In genomic region chr11:5862394-5863105, GRCm38 (mm10) we compare ENCODE assay signal across 7 mouse cellular contexts. TPM values are rescaled to one million over a fixed set of nuclear protein-coding genes. Genes with fewer than 3 reads are reported as not detected.
DNase-seq lines count a peak whose midpoint lies in the region; ATAC-seq lines count a peak whose summit lies in the region.

No protein-coding gene starts in this region.

- H3K4me1 ChIP-seq in heart, embryonic 14.5 days (ENCODE audit: control insufficient read depth in 2 of 2, insufficient read depth in 2 of 2, low read length in 2 of 2): peaks cover 17 to 24% of the 10 kb centered on the region in 2 experiments

- no peak for ATAC-seq in heart, embryonic 14.5 days (ENCODE audit: insufficient number of reproducible peaks, insufficient read depth, low FRiP score, low read depth)
- no peak for ATAC-seq in megakaryocyte, adult 5-6 weeks (ENCODE audit: poor library complexity, severe bottlenecking)

- peak; percentile 71 for DNase-seq in MN1 (ENCODE audit: low spot score)
- DNase-seq in adrenal gland, adult 18-20 months (ENCODE audit: low spot score in 2 of 2): peak; percentile 58 to 68
- peak; percentile 59 to 70 for DNase-seq in kidney, postnatal 4 days
- DNase-seq in neural tube, embryonic 10.5 days (ENCODE audit: extremely low spot score, low spot score): peak; percentile 51
- no peak for DNase-seq in cerebellum, adult 18-20 months

- H3K27ac ChIP-seq in heart, embryonic 14.5 days (replicated peaks in 1 of 2; ENCODE audit: control insufficient read depth in 1 of 2, insufficient read depth in 1 of 2, low read depth in 2 of 2, low read length in 2 of 2): no peak overlapping the region

- peak overlapping the region; percentile 70 for H3K9ac ChIP-seq in heart, embryonic 14.5 days (ENCODE audit: low read length)

- H3K4me3 ChIP-seq in heart, embryonic 14.5 days (ENCODE audit: control insufficient read depth in 1 of 2, insufficient read depth in 1 of 2, low read depth in 1 of 2, low read length in 2 of 2): peak overlapping the region; percentile 50 to 61

- H3K36me3 ChIP-seq in heart, embryonic 14.5 days (ENCODE audit: control insufficient read depth, insufficient read depth, low read length): peaks cover 1% of the 10 kb centered on the region; the same call in 1 of the 2 replicates

- peaks cover 3% of the 10 kb centered on the region; the same call in 1 of the 2 replicates for H3K9me3 ChIP-seq in heart, embryonic 14.5 days (ENCODE audit: control insufficient read depth, low read length)

- H3K4me2 ChIP-seq in heart, embryonic 14.5 days (ENCODE audit: low read length): peak overlapping the region; percentile 86

- WGBS in heart, embryonic 14.5 days: 13% methylated on average over 15 of the region's 15 CpGs

- H3K27me3 ChIP-seq in heart, embryonic 14.5 days (ENCODE audit: control insufficient read depth, insufficient read depth, low read length): 0 out of 2 replicates have a peak, but pooled peaks cover 5% of the 10 kb centered on the region

RNA-seq across cellular contexts. Expression of gene Aebp1, which starts 0.8 kb away (rescaled TPM):
- 100 to 1,000 TPM; 245 to 387 TPM for total RNA-seq in adrenal gland, adult 18-20 months (2021)
- 25.0 and 32.8 TPM in 2 replicates for polyA plus RNA-seq in heart, embryonic 14.5 days (2014; fragmentation: Nextera tagmentation; extraction: Ambion mirVana)
- total RNA-seq in megakaryocyte, adult 5-6 weeks (2015): not detected in 2 replicates
- total RNA-seq in megakaryocyte, adult 5-6 weeks (2017): 0.11 and 0.12 TPM in 2 replicates

RNA-seq across cellular contexts. Expression of gene Pold2, which starts 15.5 kb away (rescaled TPM):
- total RNA-seq in adrenal gland, adult 18-20 months (2021): 10 to 100 TPM; 34.1 to 44.6 TPM
- polyA plus RNA-seq in heart, embryonic 14.5 days (2014; fragmentation: Nextera tagmentation; extraction: Ambion mirVana): 77.0 and 86.2 TPM in 2 replicates
- total RNA-seq in megakaryocyte, adult 5-6 weeks (2015): 23.8 and 31.6 TPM in 2 replicates
- 19.0 and 29.3 TPM in 2 replicates for total RNA-seq in megakaryocyte, adult 5-6 weeks (2017)

RNA-seq across cellular contexts. Expression of gene Polm, which starts 24.7 kb away (rescaled TPM):
- 1 to 10 TPM; 4.9 to 5.3 TPM for total RNA-seq in adrenal gland, adult 18-20 months (2021)
- 5.6 and 7.0 TPM in 2 replicates for polyA plus RNA-seq in heart, embryonic 14.5 days (2014; fragmentation: Nextera tagmentation; extraction: Ambion mirVana)
- 10.4 and 10.7 TPM in 2 replicates for total RNA-seq in megakaryocyte, adult 5-6 weeks (2015)
- total RNA-seq in megakaryocyte, adult 5-6 weeks (2017): 6.0 and 8.8 TPM in 2 replicates

RNA-seq across cellular contexts. Expression of gene Myl7, which starts 36.0 kb away (rescaled TPM):
- total RNA-seq in adrenal gland, adult 18-20 months (2021): not detected
- 5,314 and 7,420 TPM in 2 replicates for polyA plus RNA-seq in heart, embryonic 14.5 days (2014; fragmentation: Nextera tagmentation; extraction: Ambion mirVana)
- not detected in 2 replicates for total RNA-seq in megakaryocyte, adult 5-6 weeks (2015)
- total RNA-seq in megakaryocyte, adult 5-6 weeks (2017): not detected in 2 replicates

RNA-seq across cellular contexts. Expression of gene Pgam2, which starts 59.0 kb away (rescaled TPM):
- total RNA-seq in adrenal gland, adult 18-20 months (2021): 1 to 10 TPM in 1 of 2 experiments, not detected in 1; 1.1 TPM
- polyA plus RNA-seq in heart, embryonic 14.5 days (2014; fragmentation: Nextera tagmentation; extraction: Ambion mirVana): 1,077 and 1,126 TPM in 2 replicates
- not detected in 2 replicates for total RNA-seq in megakaryocyte, adult 5-6 weeks (2015)
- not detected in 2 replicates for total RNA-seq in megakaryocyte, adult 5-6 weeks (2017)

Comparison
In these comparisons a context has a peak if more than half of its experiments do, and no peak if none do; other contexts are left out.
1. DNase-seq: peak in MN1 (single experiment), adrenal gland, adult 18-20 months (2 of 2), kidney, postnatal 4 days (2 of 2) and neural tube, embryonic 10.5 days (single experiment); none in cerebellum, adult 18-20 months (0 of 2).
2. RNA of gene Aebp1, which starts 0.8 kb away (total RNA-seq): 245 to 387 TPM in adrenal gland, adult 18-20 months; 0.11 to 0.12 TPM in megakaryocyte, adult 5-6 weeks; every median in the first group is over 100 times any median in the second.